Mouse (Mus musculus) colon, adult 2 months (tissue): ENCODE results near the gene Hmgn1. TPM values are rescaled to one million over a fixed set of nuclear protein-coding genes. Genes with fewer than 3 reads are reported as not detected.

Experiments used
- polyA plus RNA-seq: library from polyadenylated mRNA; depleted of rRNA; stranded (reverse); fragments of >200 nt; gene quantifications from 2 replicates; pipeline ENCODE4 v1.2.3, GENCODE M21; 2012; rRNA removed

Gene Hmgn1
- polyA plus RNA-seq, result 12.9 and 13.3 TPM in 2 replicates

DNA sequence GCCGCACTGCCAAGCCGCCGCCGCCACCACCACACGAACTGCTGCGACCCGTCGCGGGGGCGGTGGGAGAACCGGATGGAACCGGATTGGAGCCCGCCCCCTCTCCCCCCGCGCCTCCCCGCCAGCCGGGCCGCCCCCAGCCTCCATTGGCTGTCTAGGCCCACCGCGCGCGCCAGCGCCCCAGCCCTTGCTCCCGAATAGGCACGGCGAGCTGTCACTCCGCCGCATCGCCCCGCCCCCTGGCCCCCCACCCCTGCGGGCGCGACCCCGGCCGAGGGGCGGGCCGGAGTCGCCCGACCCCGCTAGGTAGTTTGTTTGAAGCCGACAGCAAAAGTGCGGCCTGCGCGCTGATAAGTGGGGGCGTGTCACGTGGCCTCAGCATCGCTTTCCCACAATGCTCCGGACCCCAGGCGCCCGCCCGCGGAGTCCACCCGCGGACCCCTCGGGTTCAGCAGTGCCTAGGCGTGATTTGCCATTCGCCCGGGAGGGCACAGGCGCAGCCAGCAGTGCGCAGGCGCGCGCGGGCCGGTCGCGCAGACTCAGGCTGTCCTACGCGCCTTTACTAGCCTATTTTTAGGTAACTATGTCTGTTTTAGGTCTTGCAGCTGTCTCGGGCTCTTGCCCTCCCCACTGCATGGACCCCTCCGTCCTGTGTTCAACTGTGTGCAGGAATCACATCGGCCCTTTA is at the start of gene Hmgn1:
TSS of gene Hmgn1 (minus strand) at position 73 of the 688 bp plus-strand sequence.

GRCm38 (mm10) chr16:96145110-96145800 is 17.7 kb upstream of the Hmgn1 start, which contains the start of gene Wrb:
Gene Wrb (plus strand): TSS chr16:96145407.

DNA sequence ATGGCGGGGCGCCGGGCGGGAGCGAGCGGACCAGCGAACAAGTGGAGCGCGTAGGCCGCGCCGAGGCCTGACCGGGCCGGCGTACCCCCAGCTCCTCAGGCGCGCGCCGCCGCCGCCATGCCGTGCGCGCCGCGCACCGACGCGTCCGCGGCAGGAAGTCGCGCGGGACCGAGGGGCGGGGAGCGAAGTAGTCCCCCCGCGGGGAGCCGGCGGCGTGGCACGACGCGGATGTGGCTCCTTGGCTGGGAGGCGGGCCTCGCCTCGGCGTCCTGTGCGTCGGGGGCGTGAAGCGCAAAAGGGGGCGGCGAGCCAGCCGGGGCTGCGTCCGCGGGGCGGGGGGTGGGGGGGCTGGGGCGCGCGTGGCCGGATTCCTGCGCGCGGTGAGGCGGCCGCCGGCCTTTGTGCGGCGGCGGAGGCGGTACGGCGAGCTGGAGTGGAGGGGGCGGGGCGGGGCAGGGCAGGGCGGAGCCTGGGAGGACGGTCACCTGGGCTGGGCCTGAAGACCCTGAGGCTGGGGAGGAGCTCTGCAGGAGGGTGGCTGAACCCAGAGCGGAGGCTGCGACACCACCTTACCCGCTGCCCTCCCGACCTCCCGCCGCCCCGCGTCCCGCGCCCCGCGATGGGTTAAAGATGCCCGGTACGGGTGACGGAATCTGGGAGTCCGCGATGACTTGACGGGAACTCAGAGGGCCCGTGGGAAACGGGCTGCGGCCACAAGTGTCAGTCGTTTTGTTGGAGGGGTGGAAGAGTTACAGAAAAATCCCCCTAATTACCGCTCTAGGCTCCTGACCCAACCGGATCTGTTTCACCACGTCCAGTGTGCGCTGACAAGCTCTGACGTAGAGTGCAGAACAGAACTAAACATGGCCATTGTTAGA is 45.0 kb downstream of the Hmgn1 start, which contains the start of gene Brwd1:
TSS of gene Brwd1 (minus strand) at position 226 of the 878 bp plus-strand sequence.

Other genes with a start within 250 kb of the Hmgn1 start
- gene Psmg1, start 136.8 kb downstream of the Hmgn1 start, polyA plus RNA-seq, result 9.0 and 9.2 TPM in 2 replicates
- gene Brwd1, start 45.2 kb downstream of the Hmgn1 start, polyA plus RNA-seq, result 26.0 and 26.2 TPM in 2 replicates
- gene Wrb, start 17.7 kb upstream of the Hmgn1 start, polyA plus RNA-seq, result 39.6 and 54.9 TPM in 2 replicates
- 0.25 and 0.38 TPM in 2 replicates for gene Lca5l, start 64.5 kb upstream of the Hmgn1 start, polyA plus RNA-seq
- 16.7 and 21.8 TPM in 2 replicates for gene Sh3bgr, start 72.7 kb upstream of the Hmgn1 start, polyA plus RNA-seq
- gene B3galt5, start 108.1 kb upstream of the Hmgn1 start, polyA plus RNA-seq, result 98.2 and 99.3 TPM in 2 replicates